Mouse (Mus musculus): ENCODE data around the gene Fam210b. TPM values are rescaled to one million over a fixed set of nuclear protein-coding genes. Genes with fewer than 3 reads are reported as not detected.

Fam210b gene
- polyA plus RNA-seq, 1 experiment: 7.9 TPM

- Histone ChIP-seq H3K27me3 (ENCODE audit: control insufficient read depth, insufficient read depth, low read length) (no peaks in the 10 kb centered on the region), H3K36me3 (ENCODE audit: control insufficient read depth, insufficient read depth, low read length) (no peaks in the 10 kb centered on the region), H3K4me1 (ENCODE audit: control insufficient read depth, insufficient read depth, low read length) (peaks cover 17% of the 10 kb centered on the region), H3K4me3 (ENCODE audit: control insufficient read depth, low read depth, low read length) (no peak overlapping the region), H3K27ac (ENCODE audit: control insufficient read depth, insufficient read depth, low read depth, low read length) (no peak overlapping the region)
- TF ChIP-seq POLR2A (IDR thresholded peaks at IDR 0.05; ENCODE audit: control insufficient read depth, low read depth, low read length) (no peak), CTCF (IDR thresholded peaks at IDR 0.05; ENCODE audit: control insufficient read depth, insufficient read depth, insufficient replicate concordance, low read depth, low read length) (no peak)
Observed at GRCm38 (mm10) chr2:172341606-172342005, 3.8 kb upstream of the Fam210b start.

DNA sequence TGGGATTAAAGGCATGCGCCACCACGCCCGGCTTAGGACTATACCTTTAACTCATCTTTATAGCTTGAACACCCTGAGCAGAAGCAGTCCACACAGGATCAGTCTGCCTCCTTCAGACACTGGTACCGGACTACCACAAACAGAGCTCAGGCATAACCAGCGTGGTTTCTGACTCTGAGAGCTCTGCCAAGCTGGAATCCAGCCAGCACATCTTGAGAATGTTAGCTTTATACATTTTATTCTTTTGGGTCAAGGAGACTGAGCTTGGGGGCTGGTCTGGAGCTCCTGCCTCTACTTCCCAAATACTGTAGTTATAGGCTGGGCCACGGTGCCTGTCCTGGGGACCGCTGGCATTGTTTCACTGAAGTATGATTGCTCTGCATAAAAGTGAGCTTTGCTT is 1.6 kb upstream of the Fam210b start:
- H3K27me3 ChIP-seq (ENCODE audit: control insufficient read depth, insufficient read depth, low read length): no peaks in the 10 kb centered on the region
- H3K36me3 ChIP-seq (ENCODE audit: control insufficient read depth, insufficient read depth, low read length): no peaks in the 10 kb centered on the region
- H3K4me1 ChIP-seq (ENCODE audit: control insufficient read depth, insufficient read depth, low read length): peaks cover 18% of the 10 kb centered on the region
- H3K4me3 ChIP-seq (ENCODE audit: control insufficient read depth, low read depth, low read length): no peak overlapping the region
- TF ChIP-seq CTCF (IDR thresholded peaks at IDR 0.05; ENCODE audit: control insufficient read depth, insufficient read depth, insufficient replicate concordance, low read depth, low read length): no peak
- TF ChIP-seq POLR2A (IDR thresholded peaks at IDR 0.05; ENCODE audit: control insufficient read depth, low read depth, low read length): no peak
- no peak overlapping the region for H3K27ac ChIP-seq (ENCODE audit: control insufficient read depth, insufficient read depth, low read depth, low read length)

DNA sequence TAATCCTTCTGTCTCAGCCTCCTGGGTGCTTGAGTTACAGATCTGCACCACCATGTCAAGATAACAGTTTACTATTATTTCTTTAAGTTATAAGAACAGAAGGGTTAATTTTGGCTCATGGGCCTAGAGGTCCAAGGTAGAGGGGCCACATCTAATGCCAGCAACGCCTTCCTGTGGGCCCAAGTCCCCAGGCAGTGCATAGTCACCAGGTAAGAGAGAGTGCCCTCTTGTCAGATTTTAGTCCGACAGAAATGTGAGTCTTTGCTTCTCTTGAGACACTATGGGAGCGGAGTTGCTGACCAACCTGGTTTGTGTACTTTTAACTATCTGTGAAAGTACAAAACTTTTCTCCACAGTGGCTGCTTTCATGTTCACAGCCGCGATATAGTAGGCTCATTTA is 696 bp upstream of the Fam210b start:
- H3K27me3 ChIP-seq (ENCODE audit: control insufficient read depth, insufficient read depth, low read length): no peaks in the 10 kb centered on the region
- no peaks in the 10 kb centered on the region for H3K36me3 ChIP-seq (ENCODE audit: control insufficient read depth, insufficient read depth, low read length)
- peaks cover 18% of the 10 kb centered on the region for H3K4me1 ChIP-seq (ENCODE audit: control insufficient read depth, insufficient read depth, low read length)
- TF ChIP-seq CTCF (IDR thresholded peaks at IDR 0.05; ENCODE audit: control insufficient read depth, insufficient read depth, insufficient replicate concordance, low read depth, low read length): no peak
- no peak for TF ChIP-seq POLR2A (IDR thresholded peaks at IDR 0.05; ENCODE audit: control insufficient read depth, low read depth, low read length)
- H3K27ac ChIP-seq (ENCODE audit: control insufficient read depth, insufficient read depth, low read depth, low read length): peak overlapping the region; percentile 32; the same call in 1 of the 2 replicates
- no peak overlapping the region for H3K4me3 ChIP-seq (ENCODE audit: control insufficient read depth, low read depth, low read length)

- H3K4me3 ChIP-seq (ENCODE audit: control insufficient read depth, low read depth, low read length): peak overlapping the region; percentile 87
- H3K4me1 ChIP-seq (ENCODE audit: control insufficient read depth, insufficient read depth, low read length): peaks cover 18% of the 10 kb centered on the region
- H3K36me3 ChIP-seq (ENCODE audit: control insufficient read depth, insufficient read depth, low read length): no peaks in the 10 kb centered on the region
- no peak overlapping the region for H3K27ac ChIP-seq (ENCODE audit: control insufficient read depth, insufficient read depth, low read depth, low read length)
- H3K27me3 ChIP-seq (ENCODE audit: control insufficient read depth, insufficient read depth, low read length): no peaks in the 10 kb centered on the region
- TF ChIP-seq CTCF (IDR thresholded peaks at IDR 0.05; ENCODE audit: control insufficient read depth, insufficient read depth, insufficient replicate concordance, low read depth, low read length) (0 out of 2 replicates have a peak, but pooled peaks have one; percentile 3), POLR2A (IDR thresholded peaks at IDR 0.05; ENCODE audit: control insufficient read depth, low read depth, low read length) (no peak)
Observed at GRCm38 (mm10) chr2:172346034-172346929, 917 bp downstream of the Fam210b start.

DNA sequence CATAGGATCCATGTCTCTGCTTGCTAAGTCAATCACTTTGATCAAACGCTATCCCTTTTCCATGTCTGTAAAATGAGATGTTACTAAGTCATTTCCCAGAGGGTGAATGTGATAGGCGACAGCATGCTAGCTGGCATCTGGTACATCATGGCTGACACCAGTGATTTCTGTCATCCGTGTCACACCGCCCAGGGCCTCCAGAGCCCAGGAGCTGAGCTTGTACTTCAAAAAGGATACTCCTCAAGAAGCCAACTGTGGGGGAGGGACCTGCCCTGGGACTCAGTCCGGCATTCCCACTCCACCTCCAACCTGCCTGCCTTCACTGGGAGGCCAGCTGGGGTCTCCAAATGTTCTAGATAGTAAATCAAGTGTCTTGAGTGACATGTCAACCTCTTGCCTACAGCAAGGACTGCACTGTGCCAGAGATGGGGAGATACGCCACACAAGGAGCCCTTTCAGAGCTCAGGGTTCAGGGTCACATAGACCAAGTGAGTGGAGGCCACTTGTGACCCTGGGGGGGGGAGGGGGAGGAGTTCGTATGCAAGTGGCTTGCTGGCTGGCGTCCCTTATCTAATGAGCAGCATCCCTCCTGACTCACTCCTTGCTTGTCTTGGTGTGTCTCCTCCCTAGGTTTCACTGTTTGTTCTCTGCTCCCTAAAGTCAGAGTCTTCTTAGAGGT is 1.7 kb downstream of the Fam210b start:
- TF ChIP-seq CTCF (IDR thresholded peaks at IDR 0.05; ENCODE audit: control insufficient read depth, insufficient read depth, insufficient replicate concordance, low read depth, low read length) (no peak), POLR2A (IDR thresholded peaks at IDR 0.05; ENCODE audit: control insufficient read depth, low read depth, low read length) (no peak)
- no peak overlapping the region for H3K4me3 ChIP-seq (ENCODE audit: control insufficient read depth, low read depth, low read length)
- H3K4me1 ChIP-seq (ENCODE audit: control insufficient read depth, insufficient read depth, low read length): peaks cover 18% of the 10 kb centered on the region
- H3K27ac ChIP-seq (ENCODE audit: control insufficient read depth, insufficient read depth, low read depth, low read length): no peak overlapping the region
- H3K27me3 ChIP-seq (ENCODE audit: control insufficient read depth, insufficient read depth, low read length): no peaks in the 10 kb centered on the region
- no peaks in the 10 kb centered on the region for H3K36me3 ChIP-seq (ENCODE audit: control insufficient read depth, insufficient read depth, low read length)

- Histone ChIP-seq H3K36me3 (ENCODE audit: control insufficient read depth, insufficient read depth, low read length) (no peaks in the 10 kb centered on the region), H3K4me3 (ENCODE audit: control insufficient read depth, low read depth, low read length) (no peak overlapping the region), H3K4me1 (ENCODE audit: control insufficient read depth, insufficient read depth, low read length) (peaks cover 18% of the 10 kb centered on the region), H3K27me3 (ENCODE audit: control insufficient read depth, insufficient read depth, low read length) (no peaks in the 10 kb centered on the region), H3K27ac (ENCODE audit: control insufficient read depth, insufficient read depth, low read depth, low read length) (no peak overlapping the region)
- TF ChIP-seq CTCF (IDR thresholded peaks at IDR 0.05; ENCODE audit: control insufficient read depth, insufficient read depth, insufficient replicate concordance, low read depth, low read length) (no peak), POLR2A (IDR thresholded peaks at IDR 0.05; ENCODE audit: control insufficient read depth, low read depth, low read length) (no peak)
Observed at GRCm38 (mm10) chr2:172348297-172348950, 3.1 kb downstream of the Fam210b start.

DNA sequence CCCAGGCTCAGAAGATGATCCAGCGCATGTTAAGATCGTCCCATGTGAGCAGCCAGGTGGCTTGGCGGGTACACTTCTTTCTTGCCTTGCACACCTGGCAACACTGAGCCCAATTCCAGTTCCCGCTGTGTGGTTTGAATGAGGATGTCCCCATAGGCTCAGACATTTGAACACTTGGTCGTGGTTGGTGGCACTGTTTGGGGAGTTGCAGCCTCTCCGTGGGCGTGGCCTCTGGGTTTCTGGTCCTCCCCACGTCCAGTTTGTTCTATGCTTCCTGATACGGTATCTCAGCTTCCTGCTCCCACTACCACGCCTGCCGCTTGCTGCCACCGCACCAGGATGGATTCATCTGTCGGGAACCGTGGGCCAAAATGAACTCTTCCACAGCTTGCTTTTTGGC is 4.4 kb downstream of the Fam210b start:
- Histone ChIP-seq H3K27ac (ENCODE audit: control insufficient read depth, insufficient read depth, low read depth, low read length) (no peak overlapping the region), H3K27me3 (ENCODE audit: control insufficient read depth, insufficient read depth, low read length) (no peaks in the 10 kb centered on the region), H3K36me3 (ENCODE audit: control insufficient read depth, insufficient read depth, low read length) (no peaks in the 10 kb centered on the region), H3K4me1 (ENCODE audit: control insufficient read depth, insufficient read depth, low read length) (peaks cover 14% of the 10 kb centered on the region), H3K4me3 (ENCODE audit: control insufficient read depth, low read depth, low read length) (no peak overlapping the region)
- TF ChIP-seq CTCF (IDR thresholded peaks at IDR 0.05; ENCODE audit: control insufficient read depth, insufficient read depth, insufficient replicate concordance, low read depth, low read length) (no peak), POLR2A (IDR thresholded peaks at IDR 0.05; ENCODE audit: control insufficient read depth, low read depth, low read length) (no peak)

Data from testis, adult 2 months (tissue).